Mouse (Mus musculus) midbrain, embryonic 11.5 days (tissue): Measurements from ENCODE around the gene Rpl7a. TPM values are rescaled to one million over a fixed set of nuclear protein-coding genes. Genes with fewer than 3 reads are reported as not detected.

Source experiments
- ATAC-seq: fragments of 200-750 bp; cut with Nextera tagmentation; 2 replicates; pipeline ENCODE4 v1.8.0; 2017; ENCODE audit warnings: moderate TSS enrichment, moderate library complexity; ENCODE audit not compliant: low FRiP score
- DNase-seq: peaks from one replicate; pipeline ENCODE4 v3.0.0; 2015; ENCODE audit warnings: low spot score; ENCODE audit errors: missing footprints
- H3K27ac ChIP-seq: fragments of 300-500 bp; sonication (generic); 2 replicates; pipeline ENCODE4 v1.5.1; 2014; ENCODE audit warnings: low read depth, low read length
- H3K27me3 ChIP-seq: fragments of 300-500 bp; sonication (generic); 2 replicates; pipeline ENCODE4 v1.6.1; 2014; ENCODE audit warnings: mild to moderate bottlenecking, low read length, moderate library complexity, mixed read lengths; ENCODE audit not compliant: control insufficient read depth, insufficient read depth
- H3K36me3 ChIP-seq: fragments of 300-500 bp; sonication (generic); 2 replicates; pipeline ENCODE4 v1.6.1; 2014; ENCODE audit warnings: mild to moderate bottlenecking, low read length, moderate library complexity, mixed read lengths; ENCODE audit not compliant: control insufficient read depth, insufficient read depth
- H3K4me1 ChIP-seq: fragments of 300-500 bp; sonication (generic); 2 replicates; pipeline ENCODE4 v1.6.1; 2014; ENCODE audit warnings: low read length; ENCODE audit not compliant: control insufficient read depth, insufficient read depth
- H3K4me2 ChIP-seq: fragments of 300-500 bp; sonication (generic); 2 replicates; pipeline ENCODE4 v1.6.1; 2014; ENCODE audit warnings: mild to moderate bottlenecking, moderate library complexity
- H3K4me3 ChIP-seq: fragments of 300-500 bp; sonication (generic); 2 replicates; pipeline ENCODE4 v1.5.1; 2014; ENCODE audit warnings: low read depth, low read length
- H3K9ac ChIP-seq: fragments of 300-500 bp; sonication (generic); 2 replicates; pipeline ENCODE4 v1.6.1; 2014; ENCODE audit warnings: low read length
- H3K9me3 ChIP-seq: fragments of 300-500 bp; sonication (generic); 2 replicates; pipeline ENCODE4 v1.6.1; 2016; ENCODE audit warnings: low read length; ENCODE audit not compliant: control insufficient read depth
- WGBS: fragments of 180-500 bp; shearing (Covaris S2); extraction: QIAGEN DNeasy Blood & Tissue Kit; methylation state at CpG from one replicate; pipeline ENCODE4 v1.1.7; 2014; 5-methylcytosine and 5-hydroxymethylcytosine counted together
- polyA plus RNA-seq: library from polyadenylated mRNA; unstranded; fragments of >200 nt; fragmentation: Nextera tagmentation; extraction: Ambion mirVana; gene quantifications from 2 replicates; pipeline ENCODE4 v1.2.1, GENCODE M21; 2014

Gene Rpl7a
- polyA plus RNA-seq, 1 experiment from 2014 or later = 654 TPM

DNA sequence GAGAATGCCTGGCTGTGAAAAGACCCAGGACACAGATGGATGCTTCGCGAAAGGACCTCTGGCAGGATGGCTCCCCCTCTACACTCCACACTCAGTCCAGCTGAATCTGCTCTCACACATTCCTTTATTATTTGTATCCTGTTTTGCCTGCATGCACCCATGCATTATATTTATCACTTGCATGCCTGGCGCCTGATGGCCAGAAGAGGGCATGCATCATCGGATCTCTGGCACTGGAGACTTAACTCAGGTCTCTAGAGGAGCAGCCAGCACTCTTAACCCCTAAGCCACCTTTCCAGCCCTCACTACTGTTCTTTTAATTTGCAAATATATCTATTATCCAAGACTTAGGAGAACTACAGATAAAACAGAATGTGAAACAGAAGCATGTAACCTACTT is 50.2 kb downstream of the Rpl7a start:
- Histone ChIP-seq H3K27me3 (no peaks in the 10 kb centered on the region), H3K4me2 (no peak overlapping the region), H3K9me3 (no peaks in the 10 kb centered on the region), H3K36me3 (peaks cover 25% of the 10 kb centered on the region), H3K9ac (no peak overlapping the region), H3K4me1 (peaks cover 6% of the 10 kb centered on the region), H3K27ac (no peak overlapping the region), H3K4me3 (no peak overlapping the region)
- WGBS = 81% methylated on average over 4 of the region's 4 CpGs
- no peak for DNase-seq
- no peak for ATAC-seq

Other genes starting within 250 kb of the Rpl7a start
- not detected in 2 replicates for gene Lcn4, start 239.5 kb upstream of the Rpl7a start, polyA plus RNA-seq
- not detected in 2 replicates for gene Abo, start 45.8 kb upstream of the Rpl7a start, polyA plus RNA-seq
- 11.6 and 15.2 TPM in 2 replicates for gene Surf6, start 7.9 kb upstream of the Rpl7a start, polyA plus RNA-seq
- 96.5 and 99.5 TPM in 2 replicates for gene Med22, start 87 bp upstream of the Rpl7a start, polyA plus RNA-seq
- gene Surf2, start 5.6 kb downstream of the Rpl7a start, polyA plus RNA-seq = 46.5 and 48.4 TPM in 2 replicates
- 49.0 and 54.0 TPM in 2 replicates for gene Surf1, start 5.8 kb downstream of the Rpl7a start, polyA plus RNA-seq
- 137 and 139 TPM in 2 replicates for gene Surf4, start 23.2 kb downstream of the Rpl7a start, polyA plus RNA-seq
- 0.07 TPM in 1 of 2 replicates, not detected in the other for gene Stkld1, start 23.3 kb downstream of the Rpl7a start, polyA plus RNA-seq
- 50.4 and 51.4 TPM in 2 replicates for gene Rexo4, start 53.6 kb downstream of the Rpl7a start, polyA plus RNA-seq
- gene Adamts13, start 62.7 kb downstream of the Rpl7a start, polyA plus RNA-seq = not detected in 2 replicates
- gene Cacfd1, start 99.2 kb downstream of the Rpl7a start, polyA plus RNA-seq = 87.6 and 93.8 TPM in 2 replicates
- gene Slc2a6, start 117.2 kb downstream of the Rpl7a start, polyA plus RNA-seq = 1.2 and 1.6 TPM in 2 replicates
- not detected in 2 replicates for gene Mymk, start 161.4 kb downstream of the Rpl7a start, polyA plus RNA-seq
- 3.9 and 5.9 TPM in 2 replicates for gene Adamtsl2, start 168.6 kb downstream of the Rpl7a start, polyA plus RNA-seq
- 0.10 and 0.15 TPM in 2 replicates for gene Fam163b, start 231.7 kb downstream of the Rpl7a start, polyA plus RNA-seq